Mouse (Mus musculus) c-Kit-positive CD71-positive TER-119-negative erythroid progenitor cells, embryonic 14.5 days (primary cell): ENCODE measurements at regions not wholly inside any gene's neighbourhood (a gene's known extent, or its start where the extent isn't known, plus 50 kb on each side); places are given as distances from the start of the nearest gene placed in this dataset.
"Not testable (repeated sequence)": the region's sequence is repeated elsewhere in the genome, so short reads cannot be mapped to it uniquely, and the experiment has no call there.

Source experiments
- DNase-seq: peaks from one replicate; pipeline ENCODE4 v3.0.0-alpha.2; 2013; ENCODE audit warnings: low read depth

DNA sequence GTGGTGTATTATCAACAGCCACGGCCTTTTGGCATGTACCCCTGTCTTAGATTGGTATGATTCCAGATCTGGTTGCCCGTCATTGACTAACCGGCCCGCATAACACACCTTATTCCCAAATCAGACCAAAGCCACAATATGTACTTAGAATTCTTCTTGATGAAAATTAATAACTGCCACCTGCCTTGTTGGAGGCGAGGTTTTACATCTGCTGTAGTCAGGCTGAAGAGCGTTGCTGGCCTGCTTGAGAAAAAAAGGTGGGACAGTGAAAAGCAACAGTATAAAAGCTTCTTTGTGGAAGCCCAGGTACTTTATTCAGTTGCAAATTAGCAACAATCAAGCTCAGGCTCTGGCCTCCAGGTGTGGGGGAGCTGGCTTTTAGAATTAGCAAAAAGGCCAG lies 223.6 kb upstream of the Car8 start:
- DNase-seq, result not testable (repeated sequence)

GRCm38 (mm10) chr4:8454346-8454745 lies 215.5 kb upstream of the Car8 start:
- DNase-seq, result no peak

GRCm38 (mm10) chr4:8432393-8432792 lies 193.6 kb upstream of the Car8 start:
- peak; percentile 7 for DNase-seq

- no peak for DNase-seq
Observed at GRCm38 (mm10) chr4:8431032-8431332, 192.1 kb upstream of the Car8 start.

DNA sequence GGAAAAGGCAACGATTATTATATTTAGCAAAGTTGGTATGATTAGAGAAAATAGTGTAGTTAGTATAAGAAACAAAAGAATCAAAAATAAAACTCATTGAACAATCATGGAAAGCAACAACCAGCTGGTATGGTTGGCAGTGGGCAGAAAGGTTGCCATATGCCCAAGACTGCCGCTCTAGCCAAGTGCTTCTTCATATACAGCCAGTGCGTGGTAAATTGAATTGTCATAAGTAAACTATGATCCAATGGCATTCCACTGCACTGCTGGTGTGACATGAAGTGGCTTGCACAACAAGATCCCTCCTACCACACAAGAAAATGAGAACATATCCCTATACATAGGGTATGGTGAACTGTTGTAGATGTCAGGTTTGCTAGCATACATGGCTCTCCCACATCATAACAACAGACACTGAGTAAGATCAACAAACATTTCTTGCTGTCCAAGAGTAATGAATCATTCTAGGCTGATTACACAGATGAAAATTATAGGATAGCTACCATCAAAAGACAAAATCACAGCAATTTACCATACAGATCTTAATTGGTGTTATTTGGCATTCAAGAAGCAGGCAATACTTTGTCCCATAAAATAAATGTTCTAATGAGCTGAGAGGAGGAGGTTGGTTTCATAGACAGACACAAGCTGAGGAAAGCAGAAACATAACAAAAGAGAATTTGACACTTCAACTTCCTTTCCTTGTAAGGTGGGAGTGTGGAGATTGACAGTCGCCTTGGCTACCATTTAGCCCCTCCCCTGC lies 191.6 kb upstream of the Car8 start:
- DNase-seq, result no peak

GRCm38 (mm10) chr4:8429771-8430170 lies 190.9 kb upstream of the Car8 start:
- no peak for DNase-seq

DNA sequence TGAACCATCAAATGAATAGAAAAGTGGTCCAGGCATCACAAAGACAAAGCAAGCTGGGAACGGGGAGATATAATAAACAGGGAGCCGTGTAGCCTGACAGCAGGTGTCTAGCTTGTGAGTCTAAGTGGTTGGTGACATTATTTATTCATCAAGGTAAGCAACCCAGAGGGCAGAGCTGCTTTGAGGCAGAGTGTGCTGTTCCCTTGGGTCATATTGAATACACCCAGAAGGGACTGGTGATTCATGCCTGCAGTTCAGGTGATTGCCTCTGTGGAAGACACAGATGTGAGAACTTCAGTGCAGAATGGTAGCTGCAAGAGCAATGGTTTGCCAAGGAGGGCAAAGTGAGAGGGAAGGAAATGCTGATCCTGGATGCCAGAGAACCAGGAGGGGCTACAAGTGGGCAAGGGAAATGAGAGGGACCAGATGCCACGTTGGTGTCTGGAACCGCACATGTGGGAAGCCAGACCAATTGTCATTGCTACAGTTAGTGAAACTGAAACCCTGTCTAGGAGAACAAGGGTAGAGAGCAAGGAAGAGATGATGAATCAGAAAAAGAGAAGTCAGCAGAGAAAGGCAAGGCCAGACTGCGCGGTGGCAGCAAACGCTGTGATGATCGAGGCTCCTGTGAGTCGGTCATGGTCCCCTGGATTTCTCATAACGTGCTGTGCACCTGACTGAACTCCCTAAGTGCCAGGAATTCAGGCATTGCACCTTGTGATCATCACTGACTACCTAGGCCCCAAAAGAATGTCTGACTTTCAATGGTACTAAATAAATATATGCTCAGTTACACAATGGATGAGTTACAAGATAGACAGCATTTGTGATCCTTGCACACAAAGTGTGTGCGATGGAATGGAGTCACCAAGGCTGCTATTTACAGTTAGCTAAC lies 190.0 kb upstream of the Car8 start:
- no peak for DNase-seq

DNA sequence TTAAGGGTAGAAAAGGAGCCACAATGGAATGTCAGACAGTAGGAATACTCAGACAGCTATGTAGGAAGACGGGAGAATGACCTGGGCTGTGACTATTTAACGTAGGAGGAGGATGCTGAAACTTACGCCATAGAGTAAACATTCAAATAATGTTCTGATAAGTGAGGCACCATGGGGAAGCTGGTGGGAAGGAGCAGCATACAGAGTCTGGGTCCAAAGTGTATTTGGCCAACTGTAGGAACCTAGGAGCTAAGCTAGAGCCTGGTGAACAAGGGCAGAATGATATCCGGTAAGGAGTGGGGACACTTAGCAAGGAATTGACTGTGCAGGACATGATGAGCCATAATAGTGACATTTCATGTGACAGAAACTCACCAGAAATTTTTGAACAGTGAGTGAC lies 189.0 kb upstream of the Car8 start:
- DNase-seq, result no peak

GRCm38 (mm10) chr4:8423392-8424045 lies 184.7 kb upstream of the Car8 start:
- no peak for DNase-seq

GRCm38 (mm10) chr4:8421285-8421684 lies 182.4 kb upstream of the Car8 start:
- DNase-seq, result no peak

DNA sequence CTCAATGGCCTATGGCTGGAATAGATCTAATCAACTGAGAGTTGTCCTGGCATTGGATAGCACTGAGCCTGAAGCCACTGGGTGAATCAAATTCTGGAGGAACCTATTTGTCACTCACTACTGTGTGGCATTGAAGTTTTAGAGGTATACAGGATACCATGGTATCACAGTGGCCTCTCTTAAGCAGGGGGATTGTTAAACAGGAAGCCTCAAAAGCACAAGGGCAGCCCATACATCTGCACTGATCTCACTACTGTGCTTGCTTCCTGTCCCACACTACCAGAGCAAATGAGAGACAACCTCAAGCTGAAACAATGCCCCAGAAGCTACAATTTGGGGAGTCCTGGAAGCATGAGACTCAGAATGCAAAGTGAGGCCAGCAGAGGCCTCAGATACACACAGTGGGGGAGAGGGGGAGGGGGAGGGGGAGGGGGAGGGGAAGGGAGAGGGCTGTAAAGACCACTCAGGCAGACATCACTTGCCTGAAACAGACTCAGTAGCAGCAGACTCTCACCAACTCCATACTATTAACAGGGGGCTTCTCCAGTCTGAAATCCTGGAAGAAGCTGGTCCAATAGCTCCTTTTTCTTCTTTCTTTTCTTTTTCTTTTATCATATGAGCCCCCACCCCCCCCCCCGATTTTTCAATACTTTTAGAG lies 179.7 kb upstream of the Car8 start:
- DNase-seq, result no peak

DNA sequence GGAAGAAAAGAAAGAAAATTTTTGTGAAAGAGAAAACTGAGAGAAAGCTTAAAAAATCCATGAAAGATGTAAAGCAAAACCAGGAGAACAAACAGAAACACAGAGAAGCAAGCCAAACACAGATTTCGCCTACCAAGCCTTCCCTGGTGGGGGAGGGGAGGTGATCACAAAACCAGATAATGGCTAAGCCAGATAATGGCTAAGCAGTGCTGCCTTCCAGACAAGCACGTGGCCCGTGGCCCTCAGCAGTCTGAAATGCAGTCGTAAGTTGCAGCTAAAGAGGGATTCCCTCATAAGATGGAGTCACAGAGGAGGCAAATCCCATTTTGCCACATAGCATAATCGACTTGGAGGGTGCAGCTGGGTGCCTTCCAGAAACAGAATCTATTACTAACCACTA lies 179.0 kb upstream of the Car8 start:
- no peak for DNase-seq

DNA sequence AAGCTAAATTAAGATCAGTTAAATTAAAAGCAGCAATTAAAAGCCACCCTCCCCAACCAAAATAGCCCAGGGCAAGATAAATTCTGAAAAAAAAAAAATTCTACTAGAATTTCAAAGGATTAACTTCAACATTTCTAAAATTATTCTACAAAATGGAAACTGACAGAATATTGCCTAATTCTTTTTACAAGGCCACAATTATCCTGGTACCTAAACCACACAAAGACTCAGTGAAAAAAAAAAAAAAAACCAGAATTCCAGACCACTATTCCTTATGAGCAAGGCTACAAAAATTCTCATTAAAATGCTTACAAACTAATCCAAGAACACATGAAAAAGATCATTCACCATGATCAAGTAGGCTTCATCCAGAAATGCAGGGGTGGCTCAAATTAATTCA lies 174.5 kb upstream of the Car8 start:
- no peak for DNase-seq

GRCm38 (mm10) chr4:8400069-8400468 lies 161.2 kb upstream of the Car8 start:
- DNase-seq, result no peak

- no peak for DNase-seq
Observed at GRCm38 (mm10) chr4:8399430-8399829, 160.6 kb upstream of the Car8 start.

- DNase-seq, result no peak
Observed at GRCm38 (mm10) chr4:8398969-8399368, 160.1 kb upstream of the Car8 start.

DNA sequence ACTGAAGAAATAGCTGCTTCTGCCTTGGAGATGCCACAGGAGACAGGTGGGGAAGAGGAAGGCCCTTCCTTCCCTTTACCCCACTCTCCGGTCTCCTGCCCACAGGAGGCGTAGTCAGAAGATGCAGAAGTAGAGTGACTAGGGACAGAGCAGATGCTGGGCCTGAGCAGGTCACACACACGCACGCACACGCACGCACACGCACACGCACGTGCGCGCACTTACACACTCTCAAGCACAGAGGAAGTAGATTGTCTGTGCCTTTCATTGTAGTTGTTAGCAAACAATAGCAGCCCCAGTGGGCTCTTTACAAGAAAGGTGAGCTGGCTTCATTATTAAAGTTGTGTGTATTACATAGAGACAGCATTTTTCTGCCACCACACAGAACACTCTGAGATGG lies 144.3 kb upstream of the Car8 start:
- DNase-seq, result no peak

DNA sequence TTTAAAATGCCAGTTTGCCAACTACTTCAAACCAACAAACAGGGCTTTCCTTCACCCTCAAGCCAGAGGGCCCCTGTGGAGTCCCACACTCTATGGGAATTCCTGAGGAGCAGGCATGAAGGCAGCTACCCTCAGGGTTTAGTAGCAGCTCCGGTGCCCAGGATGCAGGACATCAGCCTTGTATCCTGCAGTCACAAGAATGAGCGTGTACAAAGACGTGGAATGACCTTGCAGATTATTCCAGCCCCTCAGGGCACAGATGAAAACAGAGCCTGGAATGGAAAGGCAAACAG lies 143.2 kb upstream of the Car8 start:
- no peak for DNase-seq

DNA sequence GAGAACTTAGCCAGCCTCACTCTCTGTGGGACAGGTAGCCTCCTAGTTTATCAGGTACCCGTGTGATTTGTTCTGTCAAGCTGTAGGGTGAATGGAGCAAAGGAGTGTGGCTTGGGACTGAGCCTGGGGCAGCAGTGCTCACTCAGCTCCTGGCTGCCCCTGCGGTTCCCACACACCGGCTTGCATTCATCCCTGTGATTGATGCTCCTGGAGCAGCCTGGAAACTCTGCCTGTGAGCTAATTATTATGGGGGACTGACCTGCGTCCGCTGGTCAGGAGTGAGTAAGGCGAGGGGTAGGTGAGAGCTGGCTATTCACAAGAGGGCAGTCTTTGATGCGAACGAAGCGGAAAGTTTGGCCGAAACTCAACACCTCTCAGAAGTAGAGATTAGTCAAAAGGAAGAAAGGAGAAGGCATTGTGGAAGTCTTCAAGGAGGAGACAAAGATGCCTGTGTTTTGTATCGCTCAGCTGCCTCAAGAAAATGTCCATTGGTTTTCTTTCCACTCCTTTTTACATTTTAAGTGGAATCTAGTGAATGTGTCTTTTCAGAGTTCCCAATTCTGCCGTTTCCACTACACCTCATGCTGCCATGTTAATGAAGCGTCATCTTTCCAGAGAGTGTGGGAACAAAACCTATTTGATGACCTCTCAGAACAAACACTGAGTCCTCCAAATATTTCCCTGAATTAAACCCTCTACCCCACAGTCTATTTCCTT lies 142.7 kb upstream of the Car8 start:
- no peak for DNase-seq

GRCm38 (mm10) chr4:8380711-8381338 lies 142.0 kb upstream of the Car8 start:
- peak; percentile 15 for DNase-seq

DNA sequence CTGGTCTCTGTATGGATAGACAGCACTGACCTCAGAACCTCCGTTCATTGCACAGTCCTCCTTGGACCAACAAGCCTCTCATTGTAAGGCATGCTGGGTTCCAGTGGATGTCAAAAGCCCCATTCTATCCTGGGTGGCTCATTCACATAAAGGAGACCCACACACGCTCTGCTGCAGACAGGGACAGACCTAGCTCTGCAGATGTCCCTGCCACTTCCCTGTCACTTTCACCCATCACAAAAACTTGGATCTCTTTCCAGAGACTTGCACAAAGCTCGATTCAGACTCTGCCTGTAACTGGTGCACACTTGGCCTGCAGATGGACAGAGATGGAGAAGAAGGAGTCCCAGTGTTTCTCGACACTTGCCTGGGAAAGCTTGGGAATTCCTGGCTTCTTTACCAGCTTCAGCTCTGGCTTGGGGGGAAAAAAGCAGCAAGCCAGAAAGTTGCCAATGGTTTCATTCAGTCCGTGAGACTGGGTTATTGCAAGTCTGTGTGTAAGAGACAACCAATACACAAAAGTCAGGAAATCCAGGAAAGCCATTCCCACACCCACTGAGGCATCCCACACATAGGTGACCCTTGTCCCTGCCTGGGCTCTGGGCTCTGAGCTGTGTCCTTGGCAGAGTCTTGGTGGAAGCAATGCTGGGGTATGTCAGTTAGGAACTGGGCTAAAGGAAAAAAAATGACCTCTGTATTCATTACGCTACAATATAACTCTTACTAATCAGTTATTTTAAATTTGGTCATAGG lies 136.1 kb upstream of the Car8 start:
- no peak for DNase-seq
